Comparison of ENCODE assay signal across 19 mouse cellular contexts in the genomic region with DNA sequence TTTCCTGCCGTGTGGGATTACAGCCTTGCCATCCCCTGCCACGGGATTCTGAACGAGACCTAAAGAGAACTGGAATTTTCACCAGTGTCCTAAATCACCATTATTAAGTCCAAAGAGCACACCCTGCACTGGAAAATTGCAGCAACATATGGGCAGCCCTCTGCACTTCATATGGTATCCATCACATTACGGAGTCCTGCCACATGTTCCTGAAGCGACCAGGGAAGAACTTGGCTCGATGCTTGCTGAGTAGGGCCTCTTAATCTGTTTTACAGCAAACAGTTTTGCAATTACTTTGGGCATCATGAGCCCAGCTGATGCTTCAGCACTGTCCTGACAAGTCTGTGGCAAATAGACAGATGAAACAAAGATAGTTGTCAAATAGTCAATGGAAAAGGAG.
DNase-seq lines count a peak whose midpoint lies in the region; ATAC-seq lines count a peak whose summit lies in the region.
"Had no signal": no experiment of that assay in that cellular context is flagged by ENCODE, and none has a peak within 500 bp of the region (broad histone marks: within the 10 kb centered on the region; RNA-seq: fewer than 3 reads in every experiment).

No protein-coding gene starts in this region.

- no peaks in the 10 kb centered on the region for H3K9me3 ChIP-seq in forebrain, embryonic 13.5 days (replicated peaks)
- no peaks in the 10 kb centered on the region for H3K9me3 ChIP-seq in forebrain, embryonic 12.5 days
- H3K9me3 ChIP-seq: heart, embryonic 12.5 days; limb, embryonic 15.5 days had no signal

- no peaks in the 10 kb centered on the region for H3K27me3 ChIP-seq in forebrain, embryonic 13.5 days
- H3K27me3 ChIP-seq in forebrain, embryonic 12.5 days = no peaks in the 10 kb centered on the region
- H3K27me3 ChIP-seq: heart, embryonic 12.5 days; limb, embryonic 15.5 days had no signal

- H3K4me3 ChIP-seq in forebrain, embryonic 13.5 days = no peak overlapping the region
- no peak overlapping the region for H3K4me3 ChIP-seq in forebrain, embryonic 12.5 days (replicated peaks)
- H3K4me3 ChIP-seq: heart, embryonic 12.5 days; left cerebral cortex, adult 2 months; limb, embryonic 15.5 days had no signal

- WGBS in forebrain, embryonic 13.5 days = 75% methylated on average over 6 of the region's 6 CpGs
- 68% methylated on average over 6 of the region's 6 CpGs for WGBS in forebrain, embryonic 12.5 days

- DNase-seq in layer of hippocampus, adult 9-11 months = peak; percentile 18
- DNase-seq in layer of hippocampus, postnatal 10 days (ENCODE audit: low spot score in 2 of 2) = no peak
- peak; percentile 6 for DNase-seq in retina, embryonic 14.5 days (ENCODE audit: low spot score)
- no peak for DNase-seq in retina, postnatal 1 day
- DNase-seq in thymus, postnatal 25 days = no peak
- DNase-seq: adrenal gland, postnatal 14 days; B cell, adult 2 months; cerebellum, adult 8-10 months; kidney, adult 9 months; kidney, postnatal 36 days; spleen, adult 18-20 months; thymus, adult 2 months had no signal

- 0 out of 2 replicates have a peak, but pooled peaks cover 7% of the 10 kb centered on the region for H3K4me1 ChIP-seq in forebrain, embryonic 13.5 days
- no peaks in the 10 kb centered on the region; the same call in 1 of the 2 replicates for H3K4me1 ChIP-seq in forebrain, embryonic 12.5 days
- H3K4me1 ChIP-seq: heart, embryonic 12.5 days; limb, embryonic 15.5 days had no signal

- no peak overlapping the region for H3K9ac ChIP-seq in forebrain, embryonic 13.5 days
- no peak overlapping the region for H3K9ac ChIP-seq in forebrain, embryonic 12.5 days
- H3K9ac ChIP-seq: heart, embryonic 12.5 days; limb, embryonic 15.5 days had no signal

- peak; percentile 69 for ATAC-seq in forebrain, embryonic 13.5 days
- ATAC-seq in forebrain, embryonic 12.5 days (ENCODE audit: low FRiP score) = no peak
- ATAC-seq: inflammation-experienced regulatory T-cells, adult 6 months; midbrain, embryonic 16.5 days had no signal

- no peaks in the 10 kb centered on the region for H3K36me3 ChIP-seq in forebrain, embryonic 13.5 days (ENCODE audit: poor library complexity, severe bottlenecking)
- H3K36me3 ChIP-seq in forebrain, embryonic 12.5 days (replicated peaks) = no peaks in the 10 kb centered on the region
- H3K36me3 ChIP-seq: heart, embryonic 12.5 days; limb, embryonic 15.5 days had no signal

- H3K27ac ChIP-seq in forebrain, embryonic 13.5 days = no peak overlapping the region; the same call in 1 of the 2 replicates
- H3K27ac ChIP-seq in forebrain, embryonic 12.5 days = no peak overlapping the region
- H3K27ac ChIP-seq: left cerebral cortex, adult 2 months; limb, embryonic 15.5 days had no signal

- H3K4me2 ChIP-seq in forebrain, embryonic 13.5 days = no peak overlapping the region
- H3K4me2 ChIP-seq in forebrain, embryonic 12.5 days = no peak overlapping the region
- H3K4me2 ChIP-seq: heart, embryonic 12.5 days; limb, embryonic 15.5 days had no signal

Comparison
In these comparisons a context has a peak if more than half of its experiments do, and no peak if none do; other contexts are left out.
1. DNase-seq: peak in layer of hippocampus, adult 9-11 months (single experiment) and retina, embryonic 14.5 days (single experiment); none in layer of hippocampus, postnatal 10 days (0 of 2), retina, postnatal 1 day (single experiment) and thymus, postnatal 25 days (single experiment).